Mouse (Mus musculus) CD4-positive helper T cell, adult 2 months (primary cell): Measurements from ENCODE around the gene Lrfn1.

Experiments
- DNase-seq: peaks from one replicate; pipeline ENCODE4 v3.0.0-alpha.2; 2012; ENCODE audit warnings: low read depth, missing footprints, low spot score

Lrfn1 gene

DNA sequence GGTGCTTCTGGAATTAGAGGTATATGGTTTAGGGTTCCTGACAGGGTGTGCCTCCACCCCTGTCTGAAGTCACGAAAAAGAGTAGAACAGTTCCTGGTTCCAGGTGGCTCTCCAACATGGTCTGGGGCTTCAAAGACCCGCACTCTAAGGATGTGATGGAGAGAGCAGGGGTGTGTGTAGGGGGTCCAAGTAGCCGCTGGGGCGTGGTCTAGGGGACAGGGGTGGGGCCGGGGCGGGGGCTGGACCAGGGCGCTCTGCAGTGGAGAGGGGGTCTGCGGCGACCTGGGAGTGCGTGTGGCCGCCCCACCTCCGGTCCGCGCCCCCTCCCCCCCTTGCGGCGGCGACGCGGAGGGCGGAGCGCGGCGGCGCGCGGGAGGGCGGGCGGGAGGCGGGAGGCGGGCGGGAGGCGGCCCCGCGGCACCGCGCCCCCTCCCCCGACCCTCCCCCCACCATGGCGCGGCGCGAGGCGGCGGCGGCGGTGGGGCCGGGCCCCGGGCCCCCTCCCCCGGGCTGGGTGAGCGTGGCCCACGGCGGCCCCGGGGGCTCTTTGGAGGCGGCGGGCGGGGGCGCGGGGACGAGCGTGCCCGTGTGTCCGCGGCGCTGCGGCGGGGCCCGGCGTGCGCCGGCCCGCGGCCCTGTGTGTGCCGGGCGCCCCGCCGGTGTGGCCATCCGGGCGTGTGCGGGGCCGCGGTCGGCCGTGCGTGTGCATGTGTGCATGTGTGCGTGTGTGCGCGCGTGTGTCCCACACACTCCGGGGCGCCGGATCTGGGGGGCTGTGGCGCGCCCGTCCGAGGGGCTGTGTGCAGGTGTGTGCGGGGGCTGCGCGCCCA, at the start of gene Lrfn1:
Gene Lrfn1 (plus strand): TSS at position 450 of the 830 bp plus-strand sequence.
- peak; percentile 47 for DNase-seq

DNA sequence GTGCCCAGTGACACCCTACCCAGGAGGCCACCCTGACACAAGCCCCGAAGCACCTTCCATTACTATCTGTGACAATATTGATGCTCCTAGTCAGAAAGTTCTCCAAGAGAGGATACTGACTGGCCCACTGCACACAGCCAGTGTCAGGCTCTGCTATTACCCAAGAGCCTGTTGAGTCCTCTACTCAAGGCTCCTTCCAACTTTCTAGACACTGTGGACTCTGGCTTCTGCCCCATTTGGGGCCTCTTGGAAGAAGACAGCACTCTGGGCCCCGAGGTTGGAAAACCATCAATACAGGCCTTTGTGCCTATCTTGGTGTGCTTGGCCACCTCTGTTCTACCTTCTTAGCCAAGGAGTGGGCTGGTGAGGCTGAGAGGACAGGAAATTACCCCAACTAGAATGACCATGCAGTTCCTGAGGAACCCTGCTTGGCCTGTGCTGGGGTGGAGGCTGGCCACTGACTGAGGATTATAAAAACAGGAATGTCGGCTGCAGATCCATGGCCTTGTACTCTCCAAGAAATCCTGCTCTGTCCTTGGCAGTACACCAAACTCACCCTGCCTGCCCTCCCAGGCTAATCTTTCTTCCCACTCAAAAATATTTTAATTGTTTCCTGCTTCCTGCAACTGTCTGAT, 40.8 kb upstream of the Lrfn1 start:
- DNase-seq = no peak

DNA sequence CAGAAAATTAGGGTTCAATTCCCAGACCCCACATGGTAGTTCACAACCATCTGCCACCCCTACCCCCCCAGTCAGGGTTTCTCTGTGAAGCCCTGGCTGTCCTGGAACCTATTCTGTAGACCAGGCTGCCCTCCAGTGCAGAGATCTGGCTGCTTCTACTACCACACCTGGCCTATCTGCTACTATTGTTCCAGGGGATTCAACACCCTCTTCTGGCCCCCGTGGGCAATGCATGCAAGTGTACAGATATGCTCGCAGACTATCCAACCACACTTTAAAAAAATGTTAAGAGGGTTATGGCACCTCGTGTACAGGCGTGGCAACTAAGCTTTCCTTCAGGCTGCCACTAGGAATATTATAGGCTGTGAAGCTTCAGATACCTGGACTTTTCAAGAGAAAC, 39.0 kb upstream of the Lrfn1 start:
- DNase-seq = peak; percentile 28

DNA sequence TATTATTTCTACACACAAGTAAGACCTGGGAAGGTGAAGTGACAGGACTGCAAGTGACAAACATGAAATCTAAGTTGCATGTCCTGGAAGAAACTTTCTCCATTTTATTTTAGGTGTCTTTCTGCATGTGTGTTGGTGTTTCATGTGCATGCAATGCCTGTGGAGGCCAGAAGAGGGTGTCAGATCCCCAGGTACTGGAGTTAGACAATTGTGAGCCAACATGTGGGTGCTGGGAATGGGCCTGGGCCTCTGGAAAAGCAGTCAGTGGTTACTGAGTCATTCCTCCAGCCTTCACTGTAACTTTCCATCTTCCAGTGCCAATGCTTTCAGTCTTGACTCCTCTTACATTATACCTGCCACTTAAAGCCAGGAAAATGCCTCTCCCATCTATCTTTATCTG, 34.4 kb upstream of the Lrfn1 start:
- no peak for DNase-seq

DNA sequence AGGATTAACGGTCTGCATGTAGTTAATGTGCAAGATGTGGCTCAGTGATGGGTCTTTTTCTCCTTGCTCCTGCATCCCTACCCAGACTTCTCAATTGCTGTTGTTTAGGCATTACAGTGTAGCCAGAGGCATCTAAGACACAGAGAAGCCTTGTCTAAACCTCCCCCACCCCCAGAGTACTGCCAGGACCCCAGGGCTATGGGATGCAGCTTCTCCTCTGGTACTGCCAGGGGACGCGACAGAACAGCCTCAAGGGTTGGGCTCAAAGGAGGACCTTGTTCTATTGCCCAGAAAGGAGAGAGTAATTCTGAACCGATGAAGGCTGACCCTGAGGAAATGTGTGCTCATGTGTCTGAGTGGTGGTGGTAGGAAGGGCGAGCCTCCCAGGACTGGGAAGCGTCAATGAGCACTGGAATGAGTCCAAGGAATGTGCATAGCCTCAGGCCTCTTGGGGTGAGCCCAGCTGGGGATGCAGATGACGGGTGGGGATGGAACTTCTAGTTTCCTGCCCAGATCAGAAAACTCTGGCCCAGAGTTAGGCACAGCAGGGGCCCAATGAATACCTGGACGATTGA, 33.6 kb upstream of the Lrfn1 start:
- no peak for DNase-seq

DNA sequence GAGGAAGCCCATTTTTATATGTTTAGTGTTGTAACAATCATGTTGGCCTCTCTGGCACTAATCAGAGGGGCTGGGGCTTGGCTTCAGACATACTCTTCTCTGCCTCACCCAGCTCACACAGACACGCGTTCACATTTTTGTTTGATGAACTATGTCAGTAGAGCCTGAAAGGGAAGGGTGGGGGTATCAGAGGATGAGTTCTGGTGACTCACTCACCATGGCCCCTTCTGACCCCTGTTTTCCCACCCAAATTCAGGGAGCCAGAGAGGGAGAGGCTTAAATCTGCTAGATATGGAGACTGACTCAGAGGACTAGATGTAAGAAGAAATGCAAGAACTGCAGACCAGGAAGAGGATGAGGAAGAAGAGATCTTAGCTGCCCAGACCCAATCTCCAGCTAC, 32.4 kb upstream of the Lrfn1 start:
- no peak for DNase-seq

DNA sequence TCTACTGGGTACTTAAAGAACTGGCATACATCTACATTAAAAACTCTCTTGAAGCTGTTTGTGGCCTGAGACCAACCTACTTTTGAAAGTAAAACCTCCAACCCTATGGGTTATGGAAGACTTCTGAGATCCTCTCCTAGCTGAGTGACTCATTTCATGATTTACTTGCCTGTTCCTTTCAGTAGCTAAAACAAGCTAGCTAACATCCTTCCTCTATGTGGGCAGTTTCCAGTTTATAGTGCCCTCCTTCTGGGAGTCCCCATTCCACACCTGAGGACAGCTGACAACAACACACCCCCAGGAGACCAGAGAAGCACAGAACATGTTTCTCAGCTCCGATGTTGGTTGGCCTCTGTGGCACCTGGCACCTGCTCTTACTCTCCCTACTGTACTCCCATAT, 28.8 kb upstream of the Lrfn1 start:
- peak; percentile 24 for DNase-seq

DNA sequence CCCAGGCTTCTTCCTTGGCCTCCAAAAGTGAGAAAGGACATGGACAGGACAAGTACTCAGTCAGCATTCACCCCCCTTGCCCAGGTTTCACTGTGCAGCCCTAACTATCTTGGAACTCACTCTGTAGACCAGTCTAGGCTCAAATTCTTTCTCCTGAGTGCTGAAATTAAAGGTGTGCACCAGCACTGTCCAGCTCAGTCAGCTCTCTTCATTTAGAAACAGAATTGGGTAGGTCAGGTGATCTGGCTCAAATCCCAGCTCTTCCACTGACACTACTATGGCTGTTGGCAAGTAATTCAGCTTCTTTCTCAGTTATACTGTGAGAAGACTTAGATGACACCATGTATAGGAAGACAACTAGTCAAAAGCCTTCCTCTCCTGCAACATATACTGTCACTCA, 24.0 kb upstream of the Lrfn1 start:
- no peak for DNase-seq

DNA sequence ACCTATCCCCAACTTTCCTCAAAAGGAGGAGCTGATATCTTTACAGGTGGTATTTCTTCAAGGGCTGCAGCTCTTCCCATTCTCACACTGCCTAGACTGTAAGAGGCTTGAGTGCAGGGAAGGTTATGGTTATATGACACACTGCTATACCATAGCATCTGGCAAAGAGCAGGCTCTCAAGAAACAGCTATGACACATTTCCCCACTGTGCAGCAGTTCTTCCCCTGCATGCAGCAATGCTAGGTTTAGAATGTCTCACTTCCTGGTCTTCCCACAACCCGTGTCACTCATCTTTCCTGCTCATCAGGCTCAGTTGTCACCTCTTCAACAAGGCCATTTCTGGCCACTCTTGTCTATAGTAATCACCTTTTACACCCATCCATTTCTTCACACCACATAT, 21.3 kb upstream of the Lrfn1 start:
- no peak for DNase-seq

DNA sequence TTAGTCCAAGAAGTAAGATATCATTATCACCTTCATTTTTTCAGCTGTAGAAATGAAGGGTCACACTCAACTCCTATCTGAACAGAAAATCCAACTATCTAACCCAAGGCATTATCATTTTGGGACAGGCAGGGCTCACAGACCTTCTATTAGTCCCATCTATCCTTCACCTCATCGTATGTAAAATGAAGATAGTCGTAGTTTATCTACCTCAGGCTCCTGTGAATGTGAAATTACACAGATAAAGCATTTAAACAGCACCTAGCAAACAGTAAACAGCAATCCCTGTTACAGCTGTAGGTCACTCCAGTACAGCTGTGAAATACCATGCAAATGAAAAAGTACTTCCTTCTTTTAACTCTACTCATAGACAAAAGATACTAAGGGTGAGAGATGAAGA, 19.5 kb upstream of the Lrfn1 start:
- DNase-seq = no peak

DNA sequence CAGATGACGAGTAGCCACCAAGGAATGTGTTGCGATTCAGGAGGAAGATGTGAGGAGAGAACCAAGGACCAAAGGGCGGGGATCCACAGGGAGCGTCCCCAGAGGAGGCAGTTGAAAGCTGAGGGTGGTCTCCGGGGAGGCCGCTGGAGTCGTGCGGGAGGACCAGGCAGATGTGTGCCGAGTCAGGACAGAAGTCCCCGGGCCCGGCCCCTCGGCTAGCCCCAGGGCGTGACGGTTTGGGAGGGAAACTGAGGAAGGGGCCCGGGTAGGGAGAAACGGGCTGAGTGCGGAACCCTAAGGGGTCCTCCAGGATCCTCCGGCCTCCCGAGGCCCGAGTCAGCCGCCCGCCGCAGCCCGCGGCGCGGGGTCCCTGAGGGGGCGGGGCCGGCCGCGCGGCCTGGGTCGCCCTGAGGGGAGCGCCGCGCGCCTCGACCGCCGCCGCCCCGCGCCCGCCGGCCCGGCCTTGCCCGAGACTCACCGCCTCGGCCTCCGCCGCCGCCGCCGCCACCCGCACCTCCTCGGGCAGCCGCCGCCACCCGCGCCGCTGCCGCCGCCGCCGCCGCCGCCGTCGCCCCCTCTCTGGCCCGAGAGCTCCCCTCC, 16.0 kb upstream of the Lrfn1 start:
- DNase-seq = no peak

DNA sequence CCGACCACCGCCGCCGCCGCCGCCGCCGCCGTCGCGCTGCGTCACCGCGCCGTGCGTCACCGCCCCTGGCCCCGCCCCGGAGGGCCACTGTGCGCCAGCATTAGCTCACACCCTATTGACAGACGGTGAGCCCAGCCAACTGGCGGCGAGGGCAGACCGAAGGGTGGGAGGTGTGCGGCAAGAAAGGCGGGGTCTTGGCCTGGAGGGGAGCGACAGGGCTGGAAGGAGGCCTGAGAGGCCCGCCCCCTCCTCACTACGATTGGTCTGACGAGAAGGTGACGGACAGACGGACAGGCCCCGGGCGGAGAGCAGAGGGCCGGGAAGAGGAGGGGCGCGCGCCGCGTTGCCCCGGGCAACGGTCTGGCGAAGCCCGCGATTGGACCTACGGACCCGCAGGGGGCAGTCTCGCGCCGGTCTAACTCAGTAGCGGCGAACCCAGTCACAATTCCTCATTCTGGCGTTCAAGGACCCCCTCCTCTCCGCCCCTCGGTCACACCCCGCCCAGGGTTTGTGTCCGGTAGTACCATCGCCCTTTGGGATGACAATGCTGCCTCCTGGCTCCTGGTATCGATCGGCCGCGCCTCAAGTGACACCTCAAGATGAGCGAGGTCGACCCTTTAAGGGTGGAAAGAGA, 15.4 kb upstream of the Lrfn1 start:
- peak; percentile 100 for DNase-seq

DNA sequence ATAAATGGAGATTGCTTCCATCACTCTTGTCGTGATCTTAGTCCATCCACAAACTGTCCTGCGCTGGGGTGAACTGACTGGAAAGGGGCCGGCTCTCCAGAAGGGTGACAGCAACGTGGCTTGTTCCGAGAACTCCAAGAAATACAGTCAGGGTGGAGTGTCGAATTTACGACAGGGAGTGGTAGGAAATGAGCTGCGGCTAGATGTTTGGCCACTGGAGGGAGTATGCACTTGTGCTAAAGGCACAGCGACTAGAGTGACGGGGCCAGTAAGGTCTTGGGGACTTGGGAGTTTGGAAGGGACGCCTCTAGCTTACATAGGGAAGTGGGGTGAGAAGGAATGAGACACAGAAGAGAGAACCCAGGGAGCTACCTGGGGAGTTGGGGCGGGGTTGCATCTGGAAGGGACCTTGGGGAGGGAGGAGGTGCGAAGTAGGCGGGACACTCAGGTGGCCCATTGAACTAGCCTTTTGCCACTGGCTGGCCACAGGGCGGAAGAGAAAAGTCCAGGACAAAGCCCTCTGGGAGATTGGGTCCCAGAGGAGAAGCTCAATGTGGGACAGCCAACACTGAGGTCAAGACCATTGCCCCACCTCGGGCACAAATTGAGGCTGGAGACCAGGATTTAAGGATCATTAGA, 14.7 kb upstream of the Lrfn1 start, which contains the start of gene Gmfg:
Gene Gmfg (plus strand): TSS at position 516 of the 639 bp plus-strand sequence.
- peak; percentile 92 for DNase-seq

DNA sequence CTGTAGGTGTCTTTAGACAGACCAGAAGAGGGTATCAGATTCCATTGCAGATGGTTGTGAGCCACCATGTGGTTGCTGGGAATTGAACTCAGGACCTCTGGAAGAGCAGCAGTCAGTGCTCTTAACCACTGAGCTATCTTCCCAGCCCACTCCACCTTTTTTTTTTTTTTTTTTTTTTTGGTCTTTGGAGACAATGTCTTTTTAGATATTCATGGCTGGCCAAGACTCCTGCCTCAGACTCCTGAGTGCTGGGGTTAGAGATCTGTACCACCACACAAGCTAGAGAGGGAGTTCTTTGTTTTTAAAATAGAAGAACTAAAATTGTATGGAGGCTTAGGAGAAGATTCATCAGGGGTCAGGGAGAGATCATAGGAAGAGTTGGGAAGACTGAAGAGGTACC, 13.8 kb upstream of the Lrfn1 start:
- DNase-seq = no peak

DNA sequence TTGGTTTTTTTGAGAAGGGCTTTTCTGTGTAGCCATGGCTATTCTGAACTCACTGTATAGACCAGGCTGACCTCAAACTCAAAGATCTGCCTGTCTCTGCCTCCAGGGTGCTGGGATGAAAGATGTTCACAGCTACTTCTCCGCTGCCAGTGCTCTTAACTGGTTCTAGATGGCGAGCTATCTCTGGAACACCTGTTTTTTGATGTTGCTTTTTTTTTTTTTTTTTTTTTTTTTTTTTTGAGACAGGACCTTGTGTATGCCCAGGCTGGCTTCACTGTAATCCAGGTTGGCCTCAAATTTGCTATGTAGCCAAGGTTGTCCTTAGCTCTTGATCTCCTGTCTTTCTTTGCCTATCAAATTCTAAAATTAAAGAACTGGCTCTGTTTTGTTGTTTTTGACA, 13.0 kb upstream of the Lrfn1 start:
- no peak for DNase-seq

DNA sequence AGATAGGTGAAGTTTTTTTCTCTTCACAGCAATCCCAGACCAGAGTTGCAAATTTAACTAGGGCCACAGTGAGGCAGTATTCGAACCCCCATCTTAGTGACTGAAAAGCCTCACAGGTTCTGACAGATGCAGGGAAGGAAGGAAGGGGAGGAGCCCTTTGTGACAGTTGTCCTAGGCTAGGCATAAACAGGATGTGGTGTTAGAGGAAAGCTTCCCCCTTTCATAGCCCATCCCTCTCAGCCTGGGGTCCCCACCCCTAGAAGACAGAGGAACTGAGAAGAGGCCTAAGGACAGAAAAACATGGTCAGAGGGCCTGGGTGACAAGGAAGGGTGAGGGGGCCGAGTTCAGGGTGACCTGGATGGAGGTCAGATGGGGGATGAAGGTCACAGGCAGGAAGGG, 11.0 kb upstream of the Lrfn1 start:
- DNase-seq = peak; percentile 91

DNA sequence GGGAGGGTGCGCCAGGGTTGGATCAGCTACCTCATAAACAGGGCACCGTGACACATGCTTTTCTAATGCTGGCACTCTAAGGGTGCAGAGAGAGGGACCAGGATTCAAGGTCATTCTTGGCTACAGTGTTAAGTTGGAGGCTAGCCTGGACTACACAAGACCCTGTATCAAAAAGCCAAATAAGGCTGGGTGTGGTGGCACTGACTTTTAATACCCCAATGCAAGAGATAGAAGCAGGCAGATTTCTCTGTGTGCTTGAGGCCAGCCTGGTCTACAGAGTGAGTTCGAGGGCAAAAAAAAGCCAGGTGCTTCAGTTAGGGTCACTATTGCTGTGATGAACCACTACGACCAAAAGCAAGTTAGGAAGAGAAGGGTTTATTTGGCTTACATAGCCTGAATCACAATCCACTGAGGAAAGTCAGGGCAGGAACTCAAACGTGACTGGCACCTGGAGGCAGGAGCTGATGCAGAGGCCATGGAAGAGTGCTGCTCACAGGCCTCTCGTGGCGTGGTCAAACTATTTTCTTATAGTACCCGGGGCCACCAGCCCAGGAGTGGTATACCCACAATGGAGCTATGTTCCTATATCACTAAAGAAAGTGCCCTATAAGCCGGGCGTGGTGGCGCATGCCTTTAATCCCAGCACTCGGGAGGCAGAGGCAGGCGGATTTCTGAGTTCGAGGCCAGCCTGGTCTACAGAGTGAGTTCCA, 9.8 kb upstream of the Lrfn1 start:
- no peak for DNase-seq

DNA sequence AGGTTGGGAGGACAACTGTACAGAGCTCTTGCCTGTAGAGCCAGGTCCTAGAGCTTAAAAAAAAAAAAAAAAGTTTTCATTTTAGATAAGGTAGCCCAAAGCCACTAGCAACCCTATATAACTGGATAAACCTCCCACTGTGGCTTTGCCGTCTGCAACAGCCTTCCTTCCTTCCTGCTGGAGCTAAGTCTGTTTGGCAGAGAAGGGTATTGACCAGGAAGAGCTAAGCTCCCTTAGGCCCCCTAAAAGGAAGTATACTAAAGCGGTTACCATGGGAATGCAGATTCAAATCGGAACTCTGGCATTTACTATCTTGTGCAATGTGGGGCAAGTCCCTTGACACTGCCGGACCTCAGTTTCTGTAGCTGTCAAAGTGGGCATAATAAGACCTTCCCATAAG, 9.1 kb upstream of the Lrfn1 start:
- peak; percentile 67 for DNase-seq

DNA sequence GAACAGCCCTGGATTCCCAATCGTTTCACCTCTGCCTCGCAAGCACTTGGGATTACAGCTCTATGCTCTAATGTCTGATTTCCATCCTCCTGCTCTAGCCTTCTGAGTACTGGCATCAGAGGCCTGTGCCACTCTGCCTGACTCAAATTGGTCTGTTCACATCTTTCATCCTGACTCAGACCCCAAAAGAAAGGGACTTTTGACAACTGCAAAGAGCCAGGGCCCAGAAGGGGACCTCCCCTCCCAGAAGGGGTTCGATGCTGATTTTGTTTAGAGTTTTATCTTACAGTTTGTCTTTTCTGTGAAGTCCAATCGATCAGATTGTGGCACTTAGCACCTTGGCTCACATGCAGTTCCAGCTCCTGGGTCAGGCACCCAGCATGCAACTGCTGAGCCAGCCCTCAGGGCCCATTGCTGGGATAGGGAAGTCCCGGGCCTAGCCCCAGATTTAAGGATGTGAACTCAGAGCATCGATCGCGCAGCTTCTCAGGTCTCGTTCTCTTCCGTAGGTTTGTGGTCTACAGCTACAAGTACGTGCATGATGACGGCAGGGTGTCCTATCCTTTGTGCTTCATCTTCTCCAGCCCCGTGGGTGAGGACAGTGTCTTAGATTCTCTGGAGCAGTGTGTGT, 7.3 kb upstream of the Lrfn1 start:
- peak; percentile 82 for DNase-seq

DNA sequence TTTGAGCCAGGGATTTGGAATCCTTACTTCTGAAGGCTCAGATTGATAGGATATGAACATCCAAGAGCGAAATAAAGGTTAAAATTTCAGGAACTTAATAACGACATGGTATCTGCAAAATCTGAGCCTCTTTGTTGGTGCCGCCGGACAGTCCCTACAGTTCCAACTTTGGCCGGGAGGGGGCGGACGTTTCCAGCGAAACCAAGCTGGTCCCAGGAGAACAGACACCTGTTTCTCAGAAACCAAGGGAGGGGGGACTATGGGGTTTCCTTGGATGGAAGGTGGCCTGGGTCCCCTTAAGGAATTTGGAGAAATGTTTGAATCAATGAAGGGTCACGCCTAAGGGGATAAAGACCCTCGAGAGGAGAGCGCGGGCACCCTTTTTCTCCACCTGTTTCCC, 5.3 kb upstream of the Lrfn1 start:
- DNase-seq = peak; percentile 75
